Mouse (Mus musculus): ENCODE measurements around the gene Rpia. TPM values are rescaled to one million over a fixed set of nuclear protein-coding genes. Genes with fewer than 3 reads are reported as not detected.

The Rpia gene
- total RNA-seq, 1 experiment from 2014 or later: 143 TPM

DNA sequence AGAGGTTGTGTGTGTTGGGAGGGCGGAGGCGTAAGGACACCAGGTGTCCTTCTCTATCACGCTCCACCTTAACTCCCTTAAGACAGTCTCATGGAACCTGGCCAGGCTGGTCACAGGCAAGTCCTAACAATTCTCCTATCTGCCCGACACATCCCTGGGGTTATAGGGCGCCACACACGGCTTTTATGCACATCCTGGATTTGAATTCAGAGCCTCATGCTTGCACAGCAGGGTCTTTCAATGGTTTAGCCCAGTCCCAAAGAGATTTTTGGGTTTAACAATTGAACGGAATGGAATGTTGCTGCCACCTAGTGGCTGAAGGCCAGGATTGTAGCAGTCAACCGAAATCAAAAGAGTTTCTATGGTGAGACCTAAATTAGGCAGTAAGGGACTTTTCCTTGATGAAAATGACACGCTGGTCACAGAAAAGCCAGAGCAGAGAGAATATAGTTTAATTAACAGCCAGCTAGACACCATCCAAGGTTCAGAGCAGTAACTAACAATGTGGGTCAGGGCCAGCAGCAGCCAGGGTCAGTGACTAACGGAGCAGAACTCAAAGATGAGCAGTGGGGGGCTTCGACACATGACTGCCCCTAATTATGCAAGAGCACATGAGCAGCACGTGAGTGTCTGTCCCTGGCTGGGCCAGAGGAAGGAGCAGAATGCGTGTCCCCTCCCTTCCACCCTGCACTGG lies 13.9 kb upstream of the Rpia start:
- peak; percentile 80 for ATAC-seq (replicated peaks; ENCODE audit: low read depth, poor library complexity, severe bottlenecking)

DNA sequence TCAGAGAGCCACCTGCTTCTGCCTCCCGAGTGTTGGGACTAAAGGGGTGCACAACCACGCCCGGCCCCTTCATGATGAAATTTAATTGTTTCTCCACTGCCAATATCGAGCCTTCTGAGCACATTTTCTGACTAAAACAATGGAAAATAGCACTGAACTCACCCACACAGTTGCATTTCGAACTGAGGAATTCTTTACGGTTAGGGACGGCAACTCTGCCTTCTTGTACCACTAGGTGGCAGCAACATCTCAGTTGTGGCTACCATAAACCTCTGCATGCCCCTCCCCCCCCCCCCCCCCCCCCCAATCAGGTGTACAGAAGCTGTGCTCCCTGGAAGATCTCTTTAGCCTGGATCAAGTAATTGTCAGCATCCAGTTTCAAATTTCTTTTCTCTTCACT lies 13.2 kb upstream of the Rpia start:
- ATAC-seq (replicated peaks; ENCODE audit: low read depth, poor library complexity, severe bottlenecking): peak; percentile 53

DNA sequence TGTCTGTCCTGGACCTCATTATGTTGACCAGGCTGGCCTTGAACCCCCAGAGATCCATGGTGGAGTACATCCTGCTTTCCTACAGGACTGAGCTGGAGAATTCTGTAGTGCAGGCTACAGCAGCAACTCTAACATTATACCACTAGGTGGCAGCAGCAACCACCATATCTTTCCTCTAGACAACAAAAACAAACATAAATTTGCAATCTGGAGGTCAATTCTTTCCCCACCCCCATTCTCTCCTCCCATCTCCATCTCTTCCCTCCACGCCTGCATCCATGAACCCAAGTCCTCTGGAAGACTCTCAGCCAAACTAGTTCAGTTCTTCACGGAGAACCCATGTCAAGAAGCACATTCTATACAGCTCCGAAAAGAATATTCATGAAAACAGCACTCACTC lies 12.6 kb upstream of the Rpia start:
- peak; percentile 80 for ATAC-seq (replicated peaks; ENCODE audit: low read depth, poor library complexity, severe bottlenecking)

DNA sequence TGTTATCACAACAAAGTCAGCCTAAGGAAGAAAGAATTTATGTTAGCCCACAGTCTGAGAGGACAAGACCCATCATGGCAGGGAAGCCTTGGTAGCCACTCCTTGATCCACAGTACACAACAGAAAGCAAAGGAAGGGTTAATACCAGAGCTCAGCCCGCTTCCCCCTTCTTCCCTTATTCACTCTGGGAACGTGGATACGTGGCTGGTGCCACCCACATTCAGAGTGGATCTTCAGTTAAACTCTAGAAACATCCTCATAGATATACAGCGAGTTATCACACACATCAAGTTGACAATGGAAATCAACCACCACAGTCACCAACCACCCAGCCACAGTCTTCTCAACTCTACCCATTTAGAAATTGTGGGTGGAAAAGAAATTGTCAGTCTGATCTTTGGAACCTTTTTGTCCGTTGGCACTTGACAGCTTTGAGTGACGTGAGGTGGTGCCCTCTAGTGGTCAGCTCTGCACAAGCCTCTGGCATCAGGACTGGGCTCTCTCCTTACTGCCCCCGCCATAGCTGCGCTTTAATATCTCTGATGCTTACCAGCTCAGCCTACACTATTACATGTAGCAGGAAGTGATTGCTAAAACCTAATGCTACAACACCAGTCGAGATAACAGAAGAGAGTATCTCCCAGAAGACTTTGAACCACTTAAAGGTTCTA lies 5.7 kb upstream of the Rpia start:
- peak; percentile 88 for ATAC-seq (replicated peaks; ENCODE audit: low read depth, poor library complexity, severe bottlenecking)

DNA sequence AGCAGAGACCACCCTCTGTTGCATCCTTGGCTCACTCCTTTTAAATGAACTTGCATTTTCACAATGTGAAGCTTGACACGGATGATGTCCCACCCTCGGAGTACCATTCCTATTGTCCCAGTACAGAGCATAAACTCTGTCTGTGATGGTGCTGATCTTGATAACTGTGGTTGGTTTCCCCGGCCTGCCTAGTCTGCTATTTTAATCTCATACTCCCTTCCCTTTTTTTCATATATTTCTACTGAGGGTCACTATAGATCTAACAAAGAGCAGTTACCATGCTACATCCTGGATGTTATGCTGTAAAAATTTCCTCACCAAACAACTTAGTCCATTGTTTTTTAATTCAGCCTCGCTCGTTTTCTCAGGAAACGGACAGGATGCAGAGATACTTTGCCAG lies 4.9 kb upstream of the Rpia start:
- no peak; the same call in 1 of the 2 replicates for ATAC-seq (replicated peaks; ENCODE audit: low read depth, poor library complexity, severe bottlenecking)

DNA sequence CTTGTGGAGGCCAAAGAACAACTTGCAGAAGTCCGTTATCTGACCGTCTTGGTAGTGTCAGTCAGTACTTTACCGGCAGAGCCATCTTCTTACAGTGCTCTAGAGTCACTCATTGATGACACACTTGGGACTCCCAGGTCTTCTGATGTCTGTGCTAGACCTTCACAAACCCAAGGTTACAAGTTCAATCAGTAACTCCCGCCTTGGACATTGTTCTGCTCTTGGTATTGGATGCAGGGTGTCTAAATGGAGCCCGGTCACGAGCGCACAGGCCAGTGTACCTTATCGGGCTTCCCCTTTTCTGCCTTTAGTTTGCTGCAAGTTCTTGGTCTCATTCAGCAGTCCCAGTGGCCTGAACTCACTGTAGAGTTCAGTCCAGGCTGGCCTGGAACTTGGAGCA lies 612 bp upstream of the Rpia start:
- peak; percentile 26 for ATAC-seq (replicated peaks; ENCODE audit: low read depth, poor library complexity, severe bottlenecking)

DNA sequence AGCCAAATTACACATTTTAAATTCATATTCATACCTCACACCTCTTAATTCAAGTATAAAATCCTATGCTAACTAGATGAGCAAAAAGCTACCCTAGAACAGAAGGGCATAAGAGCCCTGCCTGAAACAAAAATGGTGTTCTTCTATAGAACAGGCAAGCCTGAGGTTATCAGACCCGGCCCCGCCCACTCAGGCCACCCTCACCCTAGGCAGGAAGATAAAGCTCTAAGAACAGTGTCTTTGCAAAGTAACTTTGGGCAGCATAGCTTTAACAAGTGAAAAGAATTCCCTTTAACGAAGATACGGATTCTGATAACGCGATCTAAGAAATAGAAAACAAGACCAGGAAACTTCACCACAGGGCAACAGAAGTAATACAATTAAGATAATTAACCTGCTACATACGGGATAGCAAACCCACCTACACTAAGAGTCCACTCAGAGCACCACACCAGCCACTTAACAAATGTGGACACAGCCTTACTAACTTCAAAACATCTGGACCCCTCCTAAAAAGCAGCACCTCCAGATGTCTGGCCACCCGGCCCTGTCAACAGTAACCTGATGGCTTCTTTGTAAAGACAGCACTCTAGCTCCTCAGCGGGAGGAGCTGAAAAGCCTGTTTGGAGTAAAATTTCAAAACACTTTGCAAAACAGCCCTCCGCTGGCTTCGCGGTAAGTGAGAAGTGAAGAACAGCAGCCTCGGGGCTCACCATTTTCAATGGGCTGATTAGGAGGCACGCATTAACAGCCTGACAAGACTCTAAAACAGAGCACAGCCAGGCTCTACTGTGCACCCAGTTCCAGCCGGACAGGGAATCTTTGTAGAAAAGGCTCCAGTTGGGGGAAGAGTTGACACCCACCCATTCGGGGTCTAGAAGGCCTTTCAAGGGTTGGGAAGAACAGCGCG lies 925 bp downstream of the Rpia start:
- peak; percentile 37 for ATAC-seq (replicated peaks; ENCODE audit: low read depth, poor library complexity, severe bottlenecking)

DNA sequence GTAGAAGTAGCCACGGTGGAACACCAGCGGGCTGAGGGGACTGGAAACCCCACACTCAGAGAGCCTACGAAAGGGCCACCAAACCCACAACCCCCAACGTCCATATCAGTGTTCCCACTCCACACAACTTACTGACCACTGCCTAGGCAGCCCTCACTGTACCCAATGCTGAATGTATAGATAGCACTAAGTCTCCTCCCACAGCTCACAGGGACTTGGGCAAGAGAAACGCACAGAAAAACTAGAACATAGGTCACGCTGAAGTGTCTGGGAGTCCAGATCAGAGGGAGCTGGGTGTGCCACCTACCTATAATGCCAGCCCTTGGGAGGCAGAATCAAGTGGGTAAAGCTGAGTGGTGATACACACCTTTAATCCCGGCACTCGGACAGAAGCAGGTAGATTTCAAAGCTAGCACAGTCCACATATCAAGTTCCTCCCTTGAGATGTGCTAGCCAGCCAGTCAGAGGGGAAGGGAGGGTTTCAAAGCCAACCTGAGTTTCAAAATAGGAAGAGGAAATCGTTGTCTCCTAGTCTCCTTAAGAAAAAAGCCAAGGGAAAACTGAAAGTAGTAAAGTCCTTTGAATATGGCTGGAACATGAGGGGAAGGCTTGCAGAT lies 1.9 kb downstream of the Rpia start:
- ATAC-seq (replicated peaks; ENCODE audit: low read depth, poor library complexity, severe bottlenecking): no peak

DNA sequence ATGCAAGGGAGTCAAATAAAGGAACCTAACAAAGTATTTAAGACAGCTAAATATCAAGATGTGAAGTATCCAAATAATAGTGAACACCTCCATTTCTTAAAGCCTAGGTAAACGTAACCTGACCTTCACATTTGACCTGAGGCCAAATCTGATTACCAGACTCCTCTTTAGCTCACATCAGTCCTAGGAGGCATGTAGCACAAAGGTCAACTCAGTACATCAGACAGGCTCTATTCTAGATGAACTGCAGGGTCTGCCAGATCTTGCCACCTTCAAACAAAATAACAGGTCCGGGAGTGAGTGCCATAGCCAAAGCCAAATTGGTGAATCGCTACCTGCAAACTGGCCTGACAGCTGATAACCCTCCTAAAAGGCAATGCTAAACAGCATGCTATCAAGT lies 2.9 kb downstream of the Rpia start:
- ATAC-seq (replicated peaks; ENCODE audit: low read depth, poor library complexity, severe bottlenecking): no peak

DNA sequence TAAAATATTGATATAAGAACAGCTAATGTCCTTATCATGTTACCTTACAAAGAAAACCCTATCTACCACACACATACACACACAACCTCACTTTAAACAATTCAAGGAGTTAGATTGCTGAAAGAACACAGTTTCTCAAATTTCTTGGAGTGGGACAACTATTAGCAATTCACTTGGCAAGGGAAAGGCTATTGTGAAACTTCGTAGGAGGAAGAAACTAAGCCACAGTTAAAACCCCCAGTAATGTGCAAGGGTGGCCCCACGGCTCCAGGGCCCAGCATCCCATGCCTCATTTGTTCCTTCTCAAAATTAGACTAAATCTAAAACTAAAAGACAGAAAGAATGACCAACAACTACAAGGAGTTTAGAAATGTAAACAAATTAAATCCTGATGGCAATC lies 4.5 kb downstream of the Rpia start:
- no peak for ATAC-seq (replicated peaks; ENCODE audit: low read depth, poor library complexity, severe bottlenecking)

DNA sequence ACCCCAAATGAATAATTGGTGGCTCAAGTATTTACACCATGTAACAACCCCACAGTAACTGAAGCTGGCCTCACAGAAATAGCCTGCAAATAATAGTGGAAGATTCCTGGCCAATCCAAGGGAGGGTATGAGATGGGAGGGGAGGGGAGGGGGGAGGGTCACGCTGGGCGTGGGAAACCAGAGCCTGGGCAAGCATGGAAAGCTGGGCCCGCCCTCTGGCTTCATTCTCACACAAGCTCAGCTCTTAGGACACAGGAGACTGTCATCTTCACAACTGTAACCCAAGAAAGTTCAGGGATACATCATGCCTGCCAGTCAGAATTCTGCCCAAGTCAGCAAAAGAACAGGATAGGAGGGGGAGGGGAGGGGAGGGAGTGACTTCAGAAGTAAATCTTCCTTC lies 6.2 kb downstream of the Rpia start:
- ATAC-seq (replicated peaks; ENCODE audit: low read depth, poor library complexity, severe bottlenecking): no peak

DNA sequence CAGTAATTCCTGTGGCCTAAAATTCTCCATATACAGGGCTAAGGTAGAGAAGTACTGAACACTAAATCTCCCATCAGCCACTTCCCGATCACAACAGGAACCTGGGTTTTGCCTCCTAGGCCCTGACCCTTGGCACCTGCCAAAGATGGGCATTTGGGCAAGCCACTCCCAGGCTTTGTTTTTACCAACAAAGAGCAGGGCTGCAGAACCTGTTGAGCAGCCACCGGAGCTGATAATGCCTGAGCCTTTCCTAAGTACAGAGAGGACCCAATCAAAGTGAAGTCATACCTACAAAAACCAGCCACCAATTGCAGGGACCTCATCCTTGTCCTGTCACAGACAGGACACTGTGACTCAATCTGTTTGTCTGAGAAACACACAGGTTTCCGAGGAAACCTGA lies 7.2 kb downstream of the Rpia start:
- ATAC-seq (replicated peaks; ENCODE audit: low read depth, poor library complexity, severe bottlenecking): no peak

DNA sequence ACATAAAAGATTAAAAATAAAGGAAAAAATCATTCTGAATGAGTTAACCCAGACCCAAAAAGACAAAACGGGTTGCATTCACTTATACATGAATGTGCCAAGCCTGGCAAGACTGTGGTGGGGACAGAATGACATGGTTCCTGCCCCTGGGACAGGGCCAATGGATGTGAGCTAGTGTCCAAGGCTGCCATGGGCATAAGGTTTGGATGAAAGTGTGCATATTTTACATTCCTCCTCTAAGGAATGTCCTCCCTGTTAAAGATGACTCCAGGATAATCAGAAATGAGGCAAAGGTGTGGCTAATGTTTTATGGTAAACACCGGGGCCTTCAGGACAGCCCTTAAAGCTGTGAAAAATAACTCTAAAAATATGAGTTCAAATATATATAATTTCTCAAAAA lies 10.7 kb downstream of the Rpia start:
- ATAC-seq (replicated peaks; ENCODE audit: low read depth, poor library complexity, severe bottlenecking): no peak

DNA sequence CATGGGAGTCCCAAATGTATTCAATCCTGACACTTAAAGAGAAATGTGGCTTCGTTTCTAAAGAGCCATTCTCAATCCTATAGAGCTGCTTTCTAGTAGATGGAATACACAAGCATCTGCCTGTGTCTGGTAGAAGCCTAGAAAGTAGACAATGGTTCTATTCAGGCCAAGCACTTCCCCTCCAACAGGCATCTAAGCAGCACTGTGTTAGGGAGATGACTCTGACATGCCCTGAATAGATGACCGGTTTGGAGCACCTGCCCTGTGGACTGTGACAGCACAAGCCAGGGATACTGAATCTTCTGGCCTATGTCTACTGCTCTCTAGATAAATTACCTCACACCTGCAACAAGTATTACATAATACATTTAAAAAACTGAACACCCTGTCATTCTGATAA lies 17.7 kb downstream of the Rpia start:
- no peak for ATAC-seq (replicated peaks; ENCODE audit: low read depth, poor library complexity, severe bottlenecking)

DNA sequence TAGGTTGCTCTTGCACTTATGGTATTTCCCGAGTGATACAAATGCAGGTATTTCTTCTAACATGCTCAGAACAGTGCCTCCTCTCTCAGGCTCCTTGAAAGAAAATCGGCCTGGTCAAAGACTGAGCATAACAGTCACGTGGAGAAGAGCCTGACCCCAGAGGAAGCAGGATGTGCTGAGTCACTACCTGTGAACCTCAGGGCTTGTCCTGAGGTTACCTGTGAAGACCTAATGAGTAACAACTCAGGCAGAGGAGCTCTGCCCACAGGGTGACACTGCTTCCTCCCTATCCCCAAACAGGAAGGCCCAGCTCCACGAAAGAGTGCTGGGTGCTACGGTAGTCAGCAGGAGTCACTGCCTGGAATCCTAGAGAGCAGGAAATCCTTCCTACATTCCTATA lies 18.3 kb downstream of the Rpia start:
- no peak; the same call in 1 of the 2 replicates for ATAC-seq (replicated peaks; ENCODE audit: low read depth, poor library complexity, severe bottlenecking)

DNA sequence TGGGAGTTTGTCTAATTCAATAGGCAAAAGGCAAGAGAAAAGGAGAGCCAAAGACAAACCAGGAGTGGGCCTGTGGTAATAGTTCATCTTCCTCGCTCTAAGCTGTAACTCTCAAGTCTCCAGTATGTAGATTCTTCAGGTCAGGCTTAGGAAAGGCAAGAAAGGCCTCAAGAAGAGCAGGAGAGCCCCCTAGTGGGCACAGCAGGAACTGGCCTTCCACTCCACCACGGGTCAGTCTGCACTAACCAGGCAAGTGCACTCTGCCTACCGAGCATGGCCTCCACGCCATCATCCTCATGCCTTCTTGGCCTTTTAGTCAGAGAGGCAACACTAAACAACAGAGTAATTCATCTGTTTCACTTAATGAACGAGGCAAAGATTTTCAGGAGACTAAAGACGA lies 23.3 kb downstream of the Rpia start:
- ATAC-seq (replicated peaks; ENCODE audit: low read depth, poor library complexity, severe bottlenecking): peak; percentile 93

DNA sequence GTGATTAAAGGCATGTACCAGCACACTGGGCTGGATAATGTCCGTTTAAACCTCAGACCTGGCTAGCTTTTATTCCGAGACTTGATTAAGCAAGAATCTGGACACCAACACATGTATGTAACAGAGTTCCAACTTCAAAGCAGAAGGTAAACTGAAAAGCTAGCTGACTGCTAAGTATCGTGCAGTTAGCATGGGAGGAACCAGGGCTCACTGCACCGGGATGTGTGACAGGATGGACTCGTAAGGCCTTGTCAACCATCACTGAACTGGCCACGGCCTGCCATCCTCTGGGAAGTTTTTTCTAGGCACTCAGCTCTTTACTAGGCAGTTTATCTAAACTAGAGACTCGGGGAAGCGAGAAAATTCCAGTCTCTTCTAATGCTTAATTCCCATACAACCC lies 27.0 kb downstream of the Rpia start:
- ATAC-seq (replicated peaks; ENCODE audit: low read depth, poor library complexity, severe bottlenecking): no peak

DNA sequence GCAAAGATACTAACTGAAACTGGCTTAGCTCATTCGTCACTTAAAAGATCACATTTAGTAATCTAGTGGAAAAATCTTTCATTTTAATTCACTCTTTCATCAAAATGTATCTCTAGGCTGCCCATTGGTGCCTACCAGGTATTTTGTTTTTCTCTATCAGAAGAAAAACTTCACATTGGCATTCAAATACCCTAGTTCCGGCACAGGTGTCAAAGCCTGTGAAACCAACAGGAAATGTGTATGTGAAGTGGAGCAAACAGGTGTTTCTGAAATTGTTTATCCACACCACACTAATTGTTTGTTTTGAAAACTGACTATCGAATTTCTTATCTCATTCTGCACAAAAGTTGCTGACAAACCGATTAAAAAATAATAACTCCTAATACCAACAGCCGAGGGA lies 27.5 kb downstream of the Rpia start:
- ATAC-seq (replicated peaks; ENCODE audit: low read depth, poor library complexity, severe bottlenecking): no peak

DNA sequence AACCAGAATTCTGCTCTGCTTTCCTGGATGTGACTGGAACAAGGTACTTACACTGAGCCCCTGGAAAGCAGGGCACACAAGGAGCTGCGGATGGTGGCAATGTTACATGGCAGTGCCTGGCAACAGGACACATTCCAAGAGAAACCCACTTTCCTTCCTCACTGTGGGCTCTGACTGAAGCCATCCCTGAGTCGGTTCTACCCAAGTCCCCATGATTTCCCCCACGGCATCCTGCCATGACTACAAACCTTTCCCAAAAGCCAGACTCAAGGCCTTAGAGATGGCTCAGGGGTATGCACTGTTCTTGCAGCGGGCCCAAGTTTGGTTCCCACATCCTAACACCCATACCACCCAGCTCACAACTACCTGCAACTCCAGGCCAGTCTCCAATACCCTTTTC lies 28.2 kb downstream of the Rpia start:
- no peak for ATAC-seq (replicated peaks; ENCODE audit: low read depth, poor library complexity, severe bottlenecking)

DNA sequence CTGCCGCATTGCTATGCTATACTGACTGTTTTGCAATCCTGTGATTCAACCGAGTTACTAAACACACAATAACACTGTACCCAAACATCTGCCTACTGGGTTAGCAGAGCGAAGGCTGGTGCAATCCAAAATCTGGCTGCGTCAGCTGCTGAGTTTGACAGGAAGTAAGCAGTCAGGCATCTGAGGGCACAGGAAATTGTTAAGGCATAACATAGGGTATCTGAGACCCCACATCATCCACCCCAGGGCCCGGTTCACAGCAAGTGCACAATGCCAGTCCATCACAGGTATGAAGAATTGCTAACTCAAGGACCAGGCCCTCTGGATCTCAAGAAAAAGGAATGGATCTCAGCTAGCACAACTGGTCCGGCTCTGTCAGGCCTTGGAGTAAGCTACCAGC lies 29.4 kb downstream of the Rpia start:
- 0 out of 2 replicates have a peak, but pooled peaks have one; percentile 39 for ATAC-seq (replicated peaks; ENCODE audit: low read depth, poor library complexity, severe bottlenecking)

DNA sequence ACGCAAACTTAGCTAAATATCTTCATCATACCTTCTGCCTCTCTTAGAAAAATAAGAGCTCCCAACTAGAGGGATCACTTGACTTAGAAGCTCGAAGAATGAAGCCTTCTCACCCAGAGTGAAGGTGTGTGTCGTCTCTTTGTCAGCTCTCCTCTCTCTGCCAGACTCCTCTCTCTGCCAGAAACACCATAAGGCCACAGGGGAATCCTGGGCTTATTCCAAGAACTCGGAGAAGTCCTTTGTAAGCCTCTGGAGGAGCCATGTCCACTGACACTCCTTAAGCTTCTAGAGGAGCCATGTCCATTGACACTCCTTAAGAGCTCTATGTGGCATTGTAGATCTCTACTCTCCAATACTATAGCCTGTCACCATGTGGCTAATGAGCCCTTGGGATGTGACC lies 31.1 kb downstream of the Rpia start:
- ATAC-seq (replicated peaks; ENCODE audit: low read depth, poor library complexity, severe bottlenecking): no peak

Measured in common myeloid progenitor, adult 5-6 weeks (primary cell).